In the genomic region with DNA sequence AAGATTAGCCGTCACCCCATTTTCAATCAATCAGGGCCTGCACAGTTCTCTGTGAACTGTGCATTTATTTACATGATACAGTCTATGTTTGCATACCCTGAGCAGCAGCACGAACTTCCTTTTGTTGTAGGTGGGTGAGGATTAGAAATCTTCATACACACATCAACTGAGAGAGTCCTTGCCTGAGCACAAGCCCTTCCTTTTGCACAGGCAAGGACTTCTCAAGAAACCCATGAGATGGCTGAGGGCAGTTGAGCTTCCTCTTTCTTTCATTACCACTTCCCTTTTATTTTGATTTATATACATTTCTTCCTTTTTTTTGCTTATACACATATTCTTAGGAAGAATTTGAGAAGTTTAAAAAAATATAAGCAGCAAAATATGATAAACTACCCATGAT, we compare ENCODE assay signal across 14 mouse cellular contexts. TPM values are rescaled to one million over a fixed set of nuclear protein-coding genes. Genes with fewer than 3 reads are reported as not detected.
DNase-seq lines count a peak whose midpoint lies in the region; ATAC-seq and TF ChIP-seq lines count a peak whose summit lies in the region.
"Had no signal": no experiment of that assay in that cellular context is flagged by ENCODE, and none has a peak within 500 bp of the region (broad histone marks: within the 10 kb centered on the region; RNA-seq: fewer than 3 reads in every experiment).

No protein-coding gene starts in this region.

- H3K9me3 ChIP-seq in hindbrain, embryonic 12.5 days (replicated peaks): no peaks in the 10 kb centered on the region
- H3K9me3 ChIP-seq in hindbrain, embryonic 13.5 days: no peaks in the 10 kb centered on the region
- H3K9me3 ChIP-seq: heart, embryonic 15.5 days had no signal

- TF ChIP-seq CTCF in lung, adult 2 months (IDR thresholded peaks at IDR 0.05; ENCODE audit: insufficient read depth, low read length): no peak
- no peak for TF ChIP-seq CTCF in bone marrow, adult 2 months (IDR thresholded peaks at IDR 0.05; ENCODE audit: control insufficient read depth, insufficient read depth, low read length)

- 0 out of 2 replicates have a peak overlapping the region, but pooled peaks have one; percentile 44 for H3K27ac ChIP-seq in hindbrain, embryonic 12.5 days
- H3K27ac ChIP-seq in hindbrain, embryonic 13.5 days: no peak overlapping the region
- H3K27ac ChIP-seq in bone marrow, adult 2 months (ENCODE audit: control insufficient read depth, insufficient read depth, low read depth, low read length, poor library complexity): peak overlapping the region; percentile 44; the same call in 1 of the 2 replicates
- H3K27ac ChIP-seq: heart, embryonic 15.5 days; liver, embryonic 14.5 days; midbrain, embryonic 12.5 days had no signal

- no peak for TF ChIP-seq POLR2A in lung, adult 2 months (IDR thresholded peaks at IDR 0.05; ENCODE audit: borderline replicate concordance, extremely low read depth, low read depth, low read length)
- TF ChIP-seq POLR2A in bone marrow, adult 2 months (IDR thresholded peaks at IDR 0.05; ENCODE audit: borderline replicate concordance, control insufficient read depth, low read depth, low read length): no peak

- H3K4me2 ChIP-seq in hindbrain, embryonic 12.5 days (replicated peaks): no peak overlapping the region
- no peak overlapping the region for H3K4me2 ChIP-seq in hindbrain, embryonic 13.5 days
- H3K4me2 ChIP-seq: heart, embryonic 15.5 days; midbrain, embryonic 12.5 days had no signal

- no peak for ATAC-seq in hindbrain, embryonic 12.5 days (ENCODE audit: low FRiP score)
- ATAC-seq in hindbrain, embryonic 13.5 days (ENCODE audit: low FRiP score): no peak
- peak; percentile 77; the same call in 1 of the 2 replicates for ATAC-seq in neutrophil, adult 5-6 weeks (ENCODE audit: extremely low read depth, insufficient number of reproducible peaks, low FRiP score, poor library complexity, severe bottlenecking)
- ATAC-seq: forebrain, embryonic 16.5 days had no signal

- H3K27me3 ChIP-seq in hindbrain, embryonic 12.5 days: no peaks in the 10 kb centered on the region
- H3K27me3 ChIP-seq in hindbrain, embryonic 13.5 days: no peaks in the 10 kb centered on the region
- H3K27me3 ChIP-seq: heart, embryonic 15.5 days; midbrain, embryonic 12.5 days had no signal

- no peaks in the 10 kb centered on the region; the same call in 1 of the 2 replicates for H3K36me3 ChIP-seq in hindbrain, embryonic 12.5 days
- 0 out of 2 replicates have a peak, but pooled peaks cover 4% of the 10 kb centered on the region for H3K36me3 ChIP-seq in hindbrain, embryonic 13.5 days
- H3K36me3 ChIP-seq: heart, embryonic 15.5 days had no signal

- DNase-seq in lung, postnatal 36 days: peak; percentile 48
- no peak for DNase-seq in lung, adult 2 months
- DNase-seq in layer of hippocampus, adult 8-10 months (ENCODE audit: low spot score in 2 of 2): no peak
- DNase-seq in layer of hippocampus, postnatal 25 days (ENCODE audit: extremely low spot score in 1 of 2, low spot score in 1 of 2): no peak
- DNase-seq: adrenal gland, adult 8-10 months; gastrocnemius, postnatal 25 days had no signal

- WGBS in hindbrain, embryonic 12.5 days: 51% methylated on average over 2 of the region's 2 CpGs
- 36% methylated on average over 2 of the region's 2 CpGs for WGBS in hindbrain, embryonic 13.5 days
- WGBS in lung, adult 2 months: 50% methylated on average over 2 of the region's 2 CpGs
- 14% methylated on average over 2 of the region's 2 CpGs for WGBS in bone marrow, adult 2 months

- H3K9ac ChIP-seq in hindbrain, embryonic 12.5 days: no peak overlapping the region
- no peak overlapping the region for H3K9ac ChIP-seq in hindbrain, embryonic 13.5 days
- H3K9ac ChIP-seq: heart, embryonic 15.5 days; liver, embryonic 14.5 days; midbrain, embryonic 12.5 days had no signal

- no peak overlapping the region for H3K4me3 ChIP-seq in hindbrain, embryonic 12.5 days
- no peak overlapping the region for H3K4me3 ChIP-seq in hindbrain, embryonic 13.5 days
- no peak overlapping the region for H3K4me3 ChIP-seq in lung, adult 2 months (replicated peaks; ENCODE audit: extremely low read depth, low read depth, low read length)
- H3K4me3 ChIP-seq in bone marrow, adult 2 months (replicated peaks; ENCODE audit: control insufficient read depth, low read depth, low read length): no peak overlapping the region
- H3K4me3 ChIP-seq: heart, embryonic 15.5 days; midbrain, embryonic 12.5 days had no signal

- H3K4me1 ChIP-seq in hindbrain, embryonic 12.5 days: peaks cover 15% of the 10 kb centered on the region
- peaks cover 23% of the 10 kb centered on the region for H3K4me1 ChIP-seq in hindbrain, embryonic 13.5 days (replicated peaks)
- H3K4me1 ChIP-seq in lung, adult 2 months (ENCODE audit: control insufficient read depth, insufficient read depth, low read length): peaks cover 11% of the 10 kb centered on the region
- peaks cover 9% of the 10 kb centered on the region for H3K4me1 ChIP-seq in bone marrow, adult 2 months (ENCODE audit: control insufficient read depth, insufficient read depth, low read length)

RNA-seq across cellular contexts. Expression of gene Wdfy2, which starts 27.9 kb away (rescaled TPM):
- 14.2 and 15.0 TPM in 2 replicates for polyA plus RNA-seq in hindbrain, embryonic 12.5 days (2016; fragmentation: Nextera tagmentation; extraction: Ambion mirVana)
- polyA plus RNA-seq in hindbrain, embryonic 13.5 days (2015; fragmentation: Nextera tagmentation; extraction: Ambion mirVana): 7.7 and 8.2 TPM in 2 replicates
- polyA plus RNA-seq in lung, adult 2 months (2012; rRNA removed): 6.4 and 9.5 TPM in 2 replicates
- 5.7 and 15.0 TPM in 2 replicates for polyA plus RNA-seq in bone marrow, adult 2 months (2011; ENCODE audit: insufficient read depth, insufficient read length, low replicate concordance, missing spikeins)
- total RNA-seq in neutrophil, adult 5-6 weeks (2017): 46.4 and 48.5 TPM in 2 replicates
- total RNA-seq in layer of hippocampus, adult 8-10 months (2022): 10 to 100 TPM; 15.9 to 19.2 (median 17.7) TPM
- 10 to 100 TPM; 14.1 to 16.5 TPM for total RNA-seq in layer of hippocampus, postnatal 25 days (2021)
